Mouse (Mus musculus): ENCODE data around the gene Adipoq. TPM values are rescaled to one million over a fixed set of nuclear protein-coding genes. Genes with fewer than 3 reads are reported as not detected.

Adipoq gene
- total RNA-seq, 2 experiments from 2014 or later: not detected

DNA sequence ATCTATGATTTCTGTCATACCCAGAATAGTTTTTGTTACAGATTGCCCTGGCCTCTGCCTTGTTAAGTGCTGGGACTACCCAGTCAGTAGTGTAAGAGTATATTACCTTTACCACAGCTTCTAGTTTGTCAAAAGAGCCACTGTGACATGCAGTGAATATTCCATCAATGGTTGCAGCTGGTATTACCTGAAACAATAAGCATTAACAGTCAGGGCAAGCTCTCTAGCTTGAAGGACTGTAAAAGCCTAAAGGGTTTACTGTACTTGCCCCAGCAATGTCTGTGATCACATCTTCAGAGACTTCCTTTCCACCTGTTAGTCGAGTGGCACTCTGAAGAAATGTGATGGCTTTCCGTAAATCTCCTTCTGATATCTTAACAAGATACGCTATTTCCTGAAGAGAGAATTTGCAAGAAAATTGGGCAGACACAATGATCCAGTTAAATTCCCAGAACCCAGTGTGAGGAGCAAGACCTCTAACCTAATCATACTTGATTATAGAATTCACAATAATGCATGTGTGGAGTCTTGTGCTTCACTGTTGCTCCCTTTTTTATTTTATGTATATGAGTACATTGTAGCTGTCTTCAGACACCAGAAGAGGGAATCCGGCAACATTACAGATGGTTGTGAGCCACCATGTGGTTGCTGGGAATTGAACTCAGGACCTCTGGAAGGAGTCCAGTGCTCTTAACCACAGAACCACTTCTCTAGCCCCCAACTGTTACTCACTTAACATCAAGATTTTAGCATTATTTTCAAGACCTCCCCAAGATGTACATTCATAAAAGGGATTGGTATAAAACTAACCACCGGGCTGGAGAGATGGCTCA, 31.8 kb upstream of the Adipoq start:
- intact Hi-C loops (cut with DNase I): no loop called here
- no peak for DNase-seq

DNA sequence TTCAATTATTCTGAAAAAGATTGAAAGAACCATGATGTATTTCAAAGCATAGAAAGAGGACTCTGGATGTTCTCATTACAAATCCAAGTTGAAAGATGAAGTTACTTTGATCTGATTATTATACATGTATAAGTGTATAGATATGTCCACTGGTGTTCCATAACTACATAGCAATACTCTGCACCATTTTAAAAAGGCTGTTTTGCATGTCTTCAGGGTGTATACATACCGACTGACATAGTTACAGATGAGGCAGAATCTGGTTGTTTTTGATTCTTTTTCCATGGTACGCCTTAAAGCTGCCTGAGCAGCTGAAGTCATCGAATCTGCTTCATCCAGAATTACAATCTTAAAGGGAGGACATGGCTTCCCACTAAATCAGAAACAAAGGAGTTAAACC, 30.9 kb upstream of the Adipoq start:
- intact Hi-C loops (cut with DNase I): no loop called here
- no peak for DNase-seq

DNA sequence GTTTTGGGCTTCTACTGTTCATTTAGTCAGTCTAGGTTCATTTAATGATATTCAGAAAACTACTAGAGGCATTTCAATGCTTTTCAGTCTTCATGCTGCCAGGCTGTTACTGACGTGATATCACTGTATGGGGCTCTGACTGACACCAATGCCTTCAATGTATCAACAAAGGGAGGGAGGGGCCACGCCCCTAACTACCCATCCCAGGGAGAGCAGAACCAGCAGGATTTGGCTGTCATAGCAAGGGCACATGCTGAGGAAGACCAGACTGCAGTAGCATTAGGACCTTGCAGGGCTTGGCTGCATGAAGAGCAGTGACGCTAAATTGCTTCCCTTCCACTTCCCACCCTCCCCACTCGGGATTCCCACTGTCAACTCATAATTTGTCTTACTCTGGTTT, 29.2 kb upstream of the Adipoq start:
- intact Hi-C loops (cut with DNase I): no loop called here

DNA sequence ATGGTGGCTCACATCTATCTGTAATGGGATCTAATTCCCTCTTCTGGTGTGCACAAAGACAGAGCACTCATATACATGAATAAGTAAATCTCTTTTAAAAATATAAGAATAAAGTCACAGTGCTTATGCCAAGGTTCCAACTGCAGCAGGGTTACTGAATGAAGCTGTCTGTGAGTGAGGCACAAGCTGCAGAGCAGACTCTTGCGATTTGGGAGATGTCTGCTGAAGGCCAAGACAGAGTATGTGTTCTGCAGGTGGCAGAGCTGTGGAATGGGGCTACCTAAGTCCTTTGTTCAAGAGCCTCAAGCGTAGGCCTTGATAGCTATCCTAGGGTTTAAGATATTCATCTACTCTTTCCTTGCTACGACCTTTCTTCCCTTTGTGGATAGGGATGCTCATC, 23.9 kb upstream of the Adipoq start:
- DNase-seq: no peak
- intact Hi-C loops (cut with DNase I): no loop called here

More for the DNA sequence above, 29.2 kb upstream of the Adipoq start:
- no peak for DNase-seq

DNA sequence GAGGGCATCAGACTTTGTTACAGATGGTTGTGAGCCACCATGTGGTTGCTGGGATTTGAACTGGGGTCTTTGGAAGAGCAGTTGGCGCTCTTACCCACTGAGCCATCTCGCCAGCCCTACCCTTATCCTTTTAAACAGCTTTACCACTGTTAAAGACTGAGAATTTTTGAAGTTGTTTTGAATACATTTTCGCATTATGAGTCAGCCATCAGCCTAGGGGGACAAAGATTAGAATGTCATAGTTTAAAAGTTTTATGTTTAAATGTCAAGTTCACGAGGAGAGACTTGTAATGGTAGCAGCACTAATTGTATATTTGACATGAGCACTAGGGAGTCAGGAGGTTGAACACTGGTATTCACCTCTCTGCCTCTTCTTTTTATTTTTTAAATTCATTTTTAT, 23.2 kb upstream of the Adipoq start:
- no peak for DNase-seq
- intact Hi-C loops (cut with DNase I): no loop called here

DNA sequence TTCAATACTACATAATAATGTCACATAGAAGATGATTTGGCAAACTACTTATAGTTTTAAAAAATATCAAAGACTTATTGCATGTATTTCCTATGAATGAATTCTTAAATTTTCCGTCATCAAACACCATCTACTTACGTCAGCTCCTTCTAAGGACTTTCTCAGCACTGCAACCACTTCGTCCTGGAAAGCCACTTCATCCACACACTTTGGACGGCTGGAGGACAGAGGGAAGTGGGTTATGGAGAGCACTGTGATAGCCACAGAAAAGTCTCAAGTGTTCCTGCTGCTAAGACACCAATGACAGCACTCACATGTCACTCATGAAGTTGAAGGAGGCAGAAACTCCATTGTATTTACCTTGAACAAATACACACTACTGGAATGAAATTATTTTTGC, 21.9 kb upstream of the Adipoq start:
- DNase-seq: no peak
- intact Hi-C loops (cut with DNase I): no loop called here

DNA sequence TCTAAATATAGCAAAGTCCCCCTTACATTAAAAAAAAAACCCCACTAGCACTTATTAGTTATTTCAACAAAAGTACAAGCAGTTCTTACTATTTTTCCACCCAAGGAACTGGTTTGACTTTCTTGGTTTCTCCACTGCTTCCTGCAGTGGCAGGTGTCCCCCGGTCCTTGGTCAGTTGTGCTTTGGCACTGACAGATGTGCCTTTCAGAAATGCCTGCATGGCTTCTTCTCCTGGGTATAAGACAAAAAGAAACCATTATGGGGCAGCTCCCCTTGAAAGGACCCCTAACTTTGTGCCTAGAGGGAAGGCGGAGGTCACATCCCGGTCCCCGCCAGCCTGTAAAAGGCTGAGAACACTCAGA, 19.0 kb upstream of the Adipoq start:
- DNase-seq: no peak
- intact Hi-C loops (cut with DNase I): no loop called here

DNA sequence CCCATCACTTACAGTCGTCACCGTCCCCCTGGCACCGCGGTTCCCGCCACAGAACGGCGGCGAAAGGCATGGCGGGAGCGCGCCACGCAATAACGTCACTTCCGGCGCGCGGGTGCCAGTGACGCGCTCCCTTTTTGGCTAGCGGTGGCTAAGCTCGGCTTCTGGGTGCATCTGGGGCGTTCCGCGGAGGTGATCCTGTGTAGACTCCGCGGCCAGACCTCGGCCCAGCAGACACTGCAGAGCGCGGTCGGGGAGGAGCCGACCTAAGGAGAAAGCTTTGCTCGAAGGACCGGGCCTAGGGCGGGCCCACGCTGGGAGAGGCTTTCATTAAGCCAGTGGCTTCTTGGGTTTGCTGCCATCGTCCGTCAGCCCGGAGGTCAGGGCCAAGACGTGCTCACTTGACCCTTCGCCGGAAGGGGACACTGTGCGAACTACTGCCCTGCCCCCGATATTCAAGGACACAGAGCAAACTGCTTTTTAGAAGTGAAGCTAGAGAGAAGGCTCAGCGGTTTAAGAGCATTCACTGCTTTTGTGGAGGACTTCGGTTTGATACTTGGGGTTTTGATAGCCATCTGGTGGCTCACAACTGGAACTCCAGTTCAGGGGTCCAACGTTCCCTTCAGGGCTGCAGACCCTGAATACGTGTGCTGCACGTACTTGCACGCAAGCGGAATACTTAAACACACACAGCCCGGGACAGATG, 18.5 kb upstream of the Adipoq start, which contains the start of gene Rfc4:
TSS of gene Rfc4 (minus strand) at position 65 of the 703 bp plus-strand sequence.
- intact Hi-C loops (cut with DNase I): no loop called here
- peak; percentile 93 for DNase-seq

DNA sequence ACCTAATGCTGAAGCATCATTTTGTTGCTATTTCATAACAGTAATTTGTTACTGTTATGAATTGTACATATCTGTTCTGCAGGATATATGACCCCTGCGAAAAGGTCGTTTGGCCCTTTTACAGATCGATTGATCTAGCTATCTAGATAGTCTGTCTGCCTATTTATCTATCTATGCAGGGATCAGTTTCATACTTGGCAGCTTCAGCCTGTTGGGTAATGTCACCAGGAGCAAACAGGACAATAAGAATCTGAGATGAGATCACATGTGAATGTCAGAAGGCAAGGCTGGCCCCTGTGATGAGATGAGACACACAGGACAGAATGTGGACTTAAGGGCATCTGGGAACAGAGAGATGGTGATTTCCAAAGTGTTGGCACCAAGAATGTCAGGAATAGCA, 16.0 kb upstream of the Adipoq start:
- intact Hi-C loops (cut with DNase I): no loop called here
- DNase-seq: no peak

DNA sequence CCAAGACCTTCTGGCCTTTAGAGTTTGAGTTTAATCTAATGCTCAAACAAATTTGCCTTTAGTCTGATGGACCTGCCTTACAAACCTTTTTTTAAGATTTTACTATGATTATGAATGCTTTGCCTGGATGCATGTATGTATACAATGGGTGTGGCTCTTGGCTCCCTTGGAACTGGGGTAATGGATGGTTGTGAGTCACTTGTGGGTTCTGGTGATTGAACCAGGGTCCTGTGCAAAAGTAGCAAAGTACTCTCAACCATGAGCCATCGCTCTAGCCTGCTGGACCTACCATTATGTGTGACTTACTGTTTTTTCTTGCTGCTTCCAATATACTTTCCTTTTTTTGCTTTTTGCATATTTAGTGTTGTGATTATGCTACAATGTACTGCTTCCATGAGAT, 14.0 kb upstream of the Adipoq start:
- intact Hi-C loops (cut with DNase I): no loop called here
- DNase-seq: no peak

DNA sequence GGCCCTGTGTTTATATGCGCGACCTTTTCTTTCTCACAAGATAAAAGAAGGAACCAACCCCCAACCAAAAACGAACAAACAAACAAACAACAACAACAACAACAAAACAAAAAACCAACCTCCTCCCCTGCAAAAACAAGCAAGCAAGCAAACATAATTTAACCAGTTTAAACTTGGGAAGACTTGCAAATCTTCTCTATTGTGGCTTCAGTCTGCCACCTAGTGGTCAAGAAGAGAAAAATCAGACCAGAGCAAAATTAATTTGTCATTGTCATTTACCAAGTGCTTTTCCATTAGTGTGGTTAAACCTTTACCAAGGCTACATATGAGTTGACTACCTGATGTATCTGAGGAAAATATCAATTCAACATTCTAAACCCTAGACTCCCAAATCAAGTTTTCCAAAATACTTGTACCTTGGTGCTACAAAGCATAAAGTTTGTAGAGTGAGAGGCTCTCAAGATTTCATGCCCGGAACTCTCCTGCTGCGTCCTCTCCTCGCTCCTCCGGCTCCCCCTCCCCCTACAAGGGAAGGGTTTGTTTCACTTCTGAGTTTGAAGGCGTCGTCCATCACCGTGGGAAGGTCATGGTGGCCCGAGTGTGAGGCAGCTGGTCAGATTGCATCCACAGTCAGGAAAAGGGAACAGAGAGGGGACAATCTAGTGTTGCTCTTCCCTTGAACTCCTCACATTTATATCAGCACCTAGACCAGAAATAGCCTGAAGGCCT, 10.8 kb upstream of the Adipoq start:
- intact Hi-C loops (cut with DNase I): loop anchor here (5.0 kb wide), 2 partner anchors 43 to 258 kb away; no protein-coding TSS in a partner anchor
- no peak for DNase-seq

DNA sequence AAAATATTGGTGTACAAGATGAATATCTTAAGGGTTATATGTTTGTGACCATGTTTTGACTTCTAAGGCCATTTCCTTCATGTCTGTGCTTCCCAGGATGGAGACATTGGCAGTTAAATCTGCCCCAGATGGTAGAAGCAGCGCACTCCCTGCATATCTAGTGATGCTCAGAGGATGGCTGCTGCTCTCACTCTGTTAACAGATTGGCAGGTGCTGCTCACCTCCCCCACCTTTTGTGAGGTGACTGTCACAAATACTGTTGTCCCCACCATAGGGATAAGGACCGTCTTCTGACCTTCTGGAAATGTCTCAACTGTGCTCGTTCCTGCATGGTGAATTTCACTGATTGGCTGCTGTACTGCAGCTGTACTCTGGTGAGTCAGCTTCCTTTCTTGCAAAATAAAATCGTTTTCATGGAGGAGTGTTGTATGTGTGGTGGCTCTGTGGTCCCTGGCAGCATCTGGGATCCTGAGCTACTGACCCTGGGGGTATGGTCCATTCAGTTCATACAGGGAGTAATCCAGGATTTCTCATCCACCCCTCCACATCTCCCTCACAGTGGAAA, 9.8 kb upstream of the Adipoq start:
- intact Hi-C loops (cut with DNase I): loop anchor here (5.0 kb wide), 2 partner anchors 44 to 259 kb away; no protein-coding TSS in a partner anchor
- DNase-seq: no peak

DNA sequence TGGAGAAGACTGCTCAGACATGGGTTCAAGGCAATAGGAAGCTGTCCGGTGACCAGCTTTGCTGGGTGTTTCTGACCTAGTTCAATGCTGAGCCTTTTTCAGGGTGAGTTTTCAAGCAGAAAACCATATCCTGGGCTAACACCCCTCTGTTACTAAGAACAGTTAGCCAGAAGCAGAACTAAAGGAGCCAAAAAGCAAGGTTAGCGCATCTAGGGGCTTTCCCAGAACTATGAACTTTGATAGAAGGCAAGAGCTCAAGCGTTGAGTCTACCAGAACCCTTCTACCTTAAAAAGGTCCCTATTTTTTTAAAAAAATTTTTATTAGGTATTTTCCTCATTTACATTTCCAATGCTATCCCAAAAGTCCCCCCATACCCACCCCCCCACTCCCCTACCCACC, 5.4 kb upstream of the Adipoq start:
- intact Hi-C loops (cut with DNase I): no loop called here
- no peak for DNase-seq

DNA sequence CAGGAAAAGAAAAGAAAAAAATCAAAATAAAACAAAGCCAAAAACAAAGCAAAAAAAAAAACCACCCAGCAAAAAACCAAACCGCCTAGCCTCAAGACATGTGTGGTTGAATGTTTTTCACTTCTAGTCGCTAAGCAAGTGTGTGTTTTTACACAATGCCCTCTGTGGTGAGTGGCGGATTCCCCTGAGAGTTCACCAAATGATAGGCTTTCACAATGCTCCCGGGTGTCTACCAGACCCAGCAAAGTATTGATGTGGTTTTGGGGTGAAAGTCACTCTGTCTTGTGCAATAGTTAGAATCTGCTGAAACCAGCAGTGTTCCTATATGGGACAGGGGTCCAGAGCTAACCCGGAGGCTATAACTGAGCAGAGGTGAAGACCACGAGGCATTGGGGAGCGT, 2.0 kb upstream of the Adipoq start:
- intact Hi-C loops (cut with DNase I): no loop called here
- DNase-seq: no peak

DNA sequence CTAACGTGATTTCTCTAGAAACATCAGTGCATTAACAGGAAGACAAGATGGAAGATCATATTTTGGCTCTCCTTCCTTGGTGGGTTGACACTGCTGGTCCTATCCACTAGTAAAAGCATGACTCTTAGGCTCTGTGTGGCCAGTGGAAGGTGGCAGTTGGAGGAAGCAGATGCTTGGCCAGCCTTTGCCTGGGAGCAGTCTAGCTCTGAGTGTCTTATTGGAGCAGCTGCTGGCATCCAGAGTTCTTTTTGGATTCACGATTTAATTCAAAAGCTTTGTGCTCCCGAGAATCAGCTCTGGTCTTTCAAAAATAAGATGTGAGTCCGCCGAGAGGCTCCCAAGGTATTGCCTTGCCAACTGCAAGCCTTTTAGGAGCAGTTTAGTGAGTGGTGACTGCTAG, 1.1 kb upstream of the Adipoq start:
- intact Hi-C loops (cut with DNase I): no loop called here
- no peak for DNase-seq

DNA sequence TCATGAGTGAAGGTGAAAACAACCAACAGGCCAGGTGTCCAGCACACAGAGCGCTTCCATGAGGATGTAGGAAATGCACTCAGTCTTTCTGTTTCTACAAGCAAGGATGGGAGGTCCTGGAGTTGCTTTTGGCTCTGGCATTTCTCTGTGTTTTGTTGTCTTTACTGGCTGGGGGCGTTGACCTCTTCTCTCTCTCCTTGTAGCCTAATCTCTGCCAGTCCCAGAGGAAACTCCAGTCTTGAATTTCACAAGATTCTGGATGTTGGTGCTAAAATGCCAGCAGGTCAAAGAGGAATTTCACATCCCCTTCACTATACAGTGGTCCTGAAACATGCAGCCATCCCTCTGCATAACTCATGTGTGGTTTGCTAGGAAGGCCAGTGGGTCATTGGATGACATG, 2.6 kb downstream of the Adipoq start:
- intact Hi-C loops (cut with DNase I): no loop called here
- no peak for DNase-seq

DNA sequence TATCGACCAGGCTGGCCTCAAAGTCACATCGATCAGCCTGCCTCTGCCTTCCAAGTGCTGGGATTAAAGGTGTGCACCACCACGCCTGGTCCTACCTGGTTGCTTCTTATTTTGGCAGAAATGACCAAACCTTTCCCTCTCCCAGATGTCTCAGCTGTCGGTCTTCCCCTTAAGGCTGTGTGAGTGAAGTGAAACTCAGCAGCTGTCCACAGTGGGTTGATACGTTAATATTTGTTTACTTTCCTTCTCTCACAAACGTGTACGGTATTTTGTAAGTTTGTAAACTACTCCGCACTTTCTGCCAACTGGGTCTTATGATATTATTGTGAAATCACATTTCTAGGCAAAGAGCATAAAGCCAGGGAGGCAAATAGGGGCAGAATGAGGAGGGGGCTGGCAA, 3.1 kb downstream of the Adipoq start:
- intact Hi-C loops (cut with DNase I): no loop called here
- DNase-seq: no peak

DNA sequence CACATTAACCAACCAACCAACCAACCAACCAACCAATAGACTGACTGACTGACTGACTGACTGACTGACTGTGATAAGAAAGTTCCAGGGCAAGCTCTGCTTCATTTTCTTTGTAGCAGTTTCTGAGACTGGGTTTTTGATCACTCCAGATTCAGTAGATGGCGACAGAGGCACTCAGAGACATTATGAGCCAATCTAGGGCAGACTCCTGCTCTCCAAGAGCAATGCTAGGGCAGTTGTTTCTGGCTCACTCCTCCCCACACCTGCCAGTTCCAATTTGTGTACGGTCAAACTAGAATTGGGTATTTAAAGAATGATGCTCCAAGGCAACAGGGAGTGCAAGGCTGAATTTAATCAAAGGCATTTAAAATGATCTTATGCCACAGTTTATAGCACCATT, 5.1 kb downstream of the Adipoq start:
- intact Hi-C loops (cut with DNase I): loop anchor here (5.0 kb wide), 1 partner anchor 251 kb away; no protein-coding TSS in a partner anchor
- DNase-seq: peak; percentile 11

DNA sequence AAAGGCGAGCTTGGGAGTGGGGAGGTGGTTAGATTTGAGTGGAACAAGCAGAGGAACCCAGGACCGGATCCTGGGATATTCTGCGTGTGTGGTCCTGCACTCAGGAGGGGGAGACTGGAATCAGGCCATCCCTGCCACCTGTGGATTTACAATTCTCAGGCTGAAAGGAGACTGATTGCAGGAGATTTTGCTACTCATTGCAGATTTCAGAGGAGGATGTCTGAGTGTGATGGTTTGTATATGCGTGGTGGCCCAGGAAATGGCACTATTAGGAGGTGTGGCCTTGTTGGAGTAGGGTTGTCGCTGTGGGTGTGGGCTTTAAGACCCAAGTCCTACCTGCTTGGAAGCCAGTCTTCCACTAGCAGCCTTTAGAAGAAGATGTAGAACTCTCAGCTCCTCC, 7.9 kb downstream of the Adipoq start:
- DNase-seq: no peak
- intact Hi-C loops (cut with DNase I): loop anchor here (5.0 kb wide), 1 partner anchor 248 kb away; no protein-coding TSS in a partner anchor

DNA sequence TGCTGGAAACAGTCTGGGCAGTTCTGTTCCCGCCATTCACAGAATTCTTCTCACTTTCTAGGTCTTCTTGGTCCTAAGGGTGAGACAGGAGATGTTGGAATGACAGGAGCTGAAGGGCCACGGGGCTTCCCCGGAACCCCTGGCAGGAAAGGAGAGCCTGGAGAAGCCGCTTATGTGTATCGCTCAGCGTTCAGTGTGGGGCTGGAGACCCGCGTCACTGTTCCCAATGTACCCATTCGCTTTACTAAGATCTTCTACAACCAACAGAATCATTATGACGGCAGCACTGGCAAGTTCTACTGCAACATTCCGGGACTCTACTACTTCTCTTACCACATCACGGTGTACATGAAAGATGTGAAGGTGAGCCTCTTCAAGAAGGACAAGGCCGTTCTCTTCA, 10.7 kb downstream of the Adipoq start:
- DNase-seq: no peak
- intact Hi-C loops (cut with DNase I): no loop called here

DNA sequence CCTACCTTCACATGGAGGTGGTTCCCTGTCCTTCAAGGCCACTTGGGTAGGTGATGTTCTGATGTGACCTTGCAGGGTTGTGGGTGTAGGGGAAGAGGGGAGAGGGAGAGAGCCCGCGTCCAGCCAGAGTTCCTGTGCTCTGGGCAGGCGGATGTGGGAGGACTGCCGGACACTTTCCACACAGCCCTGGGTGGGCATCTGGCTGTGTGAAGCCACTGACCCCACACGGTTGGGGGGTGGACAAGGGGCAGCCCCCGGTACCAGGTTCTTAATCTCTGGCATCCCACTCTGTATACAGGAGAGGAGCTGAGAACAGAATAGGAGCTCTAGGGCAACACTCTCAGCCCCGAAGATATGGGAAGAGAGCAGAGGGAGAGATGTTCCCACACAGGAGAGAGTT, 12.0 kb downstream of the Adipoq start:
- no peak for DNase-seq
- intact Hi-C loops (cut with DNase I): no loop called here
